In the genomic region with DNA sequence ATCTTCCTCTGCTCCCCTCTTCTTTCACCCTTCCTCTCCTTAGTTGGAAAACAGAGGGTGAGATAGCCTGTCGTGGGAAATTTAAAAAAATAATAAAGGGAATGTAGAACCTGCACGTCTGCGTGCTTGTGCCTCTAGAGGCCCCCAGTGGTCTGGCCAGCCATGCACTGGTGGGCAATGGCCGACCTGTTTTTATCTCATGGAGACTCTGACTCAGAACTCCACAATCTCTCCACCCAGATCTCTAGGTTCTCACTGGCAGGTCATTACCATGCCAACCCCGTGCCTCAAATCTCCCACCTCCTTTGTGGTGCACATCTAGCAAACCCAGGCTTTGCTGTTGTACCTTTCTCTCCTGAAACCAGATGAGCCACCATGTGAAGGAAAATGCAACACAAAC, we compare ENCODE assay signal across 9 mouse cellular contexts. TPM values are rescaled to one million over a fixed set of nuclear protein-coding genes. Genes with fewer than 3 reads are reported as not detected.
DNase-seq lines count a peak whose midpoint lies in the region; ATAC-seq lines count a peak whose summit lies in the region.
"Had no signal": no experiment of that assay in that cellular context is flagged by ENCODE, and none has a peak within 500 bp of the region (broad histone marks: within the 10 kb centered on the region; RNA-seq: fewer than 3 reads in every experiment).

No protein-coding gene starts in this region.

- H3K27ac ChIP-seq in heart, embryonic 10.5 days = no peak overlapping the region
- H3K27ac ChIP-seq in lung, embryonic 15.5 days = no peak overlapping the region
- H3K27ac ChIP-seq in hindbrain, embryonic 16.5 days (ENCODE audit: low read depth, low read length) = no peak overlapping the region

- peak overlapping the region; percentile 34; the same call in 1 of the 2 replicates for H3K4me2 ChIP-seq in lung, embryonic 15.5 days
- H3K4me2 ChIP-seq in hindbrain, embryonic 16.5 days (ENCODE audit: low read length) = peak overlapping the region; percentile 29; the same call in 1 of the 2 replicates

- H3K36me3 ChIP-seq in heart, embryonic 10.5 days = no peaks in the 10 kb centered on the region
- no peaks in the 10 kb centered on the region for H3K36me3 ChIP-seq in lung, embryonic 15.5 days
- no peaks in the 10 kb centered on the region for H3K36me3 ChIP-seq in hindbrain, embryonic 16.5 days (ENCODE audit: control insufficient read depth, insufficient read depth, low read length)
- H3K36me3 ChIP-seq in splenic B cell, adult 2 months (ENCODE audit: control insufficient read depth, insufficient read depth, low read length, poor library complexity, severe bottlenecking) = no peaks in the 10 kb centered on the region

- ATAC-seq in lung, embryonic 15.5 days (ENCODE audit: borderline replicate concordance, extremely low read depth, low FRiP score, low TSS enrichment) = no peak
- no peak for ATAC-seq in hindbrain, embryonic 16.5 days

- H3K4me1 ChIP-seq in heart, embryonic 10.5 days = no peaks in the 10 kb centered on the region
- H3K4me1 ChIP-seq in lung, embryonic 15.5 days = no peaks in the 10 kb centered on the region
- H3K4me1 ChIP-seq in hindbrain, embryonic 16.5 days (ENCODE audit: control insufficient read depth, insufficient read depth, low read depth, low read length) = no peaks in the 10 kb centered on the region

- no peaks in the 10 kb centered on the region for H3K27me3 ChIP-seq in heart, embryonic 10.5 days (ENCODE audit: insufficient read depth, poor library complexity, severe bottlenecking)
- H3K27me3 ChIP-seq in lung, embryonic 15.5 days = no peaks in the 10 kb centered on the region
- H3K27me3 ChIP-seq in hindbrain, embryonic 16.5 days (replicated peaks; ENCODE audit: control insufficient read depth, insufficient read depth, low read length) = no peaks in the 10 kb centered on the region
- no peaks in the 10 kb centered on the region for H3K27me3 ChIP-seq in splenic B cell, adult 2 months (ENCODE audit: control insufficient read depth, insufficient read depth, low read length, poor library complexity, severe bottlenecking)

- no peaks in the 10 kb centered on the region for H3K9me3 ChIP-seq in heart, embryonic 10.5 days
- no peaks in the 10 kb centered on the region for H3K9me3 ChIP-seq in lung, embryonic 15.5 days
- no peaks in the 10 kb centered on the region for H3K9me3 ChIP-seq in hindbrain, embryonic 16.5 days (ENCODE audit: control insufficient read depth, low read length)

- H3K9ac ChIP-seq in lung, embryonic 15.5 days = no peak overlapping the region
- H3K9ac ChIP-seq in hindbrain, embryonic 16.5 days (ENCODE audit: low read depth, low read length) = no peak overlapping the region

- DNase-seq in heart, embryonic 10.5 days (ENCODE audit: low spot score) = no peak
- DNase-seq in heart, adult 18-20 months = no peak
- no peak for DNase-seq in lung, postnatal 4 days
- DNase-seq in splenic B cell, adult 2 months (ENCODE audit: low read depth, low spot score) = peak; percentile 19
- no peak for DNase-seq in urinary bladder, postnatal 10 days (ENCODE audit: low spot score)
- no peak for DNase-seq in Muller cell, postnatal 12 days (ENCODE audit: inconsistent ontology term)
- DNase-seq: gastrocnemius, postnatal 25 days had no signal

- H3K4me3 ChIP-seq in heart, embryonic 10.5 days = peak overlapping the region; percentile 40
- H3K4me3 ChIP-seq in lung, embryonic 15.5 days = no peak overlapping the region
- no peak overlapping the region for H3K4me3 ChIP-seq in hindbrain, embryonic 16.5 days (ENCODE audit: low read length)

- 10% methylated on average over 5 of the region's 5 CpGs for WGBS in heart, embryonic 10.5 days
- 23% methylated on average over 5 of the region's 5 CpGs for WGBS in lung, embryonic 15.5 days
- WGBS in hindbrain, embryonic 16.5 days = 25% methylated on average over 5 of the region's 5 CpGs

RNA-seq across cellular contexts. Expression of gene Oscar, which starts 21.3 kb away (rescaled TPM):
- polyA plus RNA-seq in heart, embryonic 10.5 days (2016; fragmentation: Nextera tagmentation; extraction: Ambion mirVana) = 0.16 and 0.27 TPM in 2 replicates
- not detected for total RNA-seq in heart, adult 18-20 months (2021)
- 0.10 TPM in 1 of 2 replicates, not detected in the other for polyA plus RNA-seq in lung, embryonic 15.5 days (2015; fragmentation: Nextera tagmentation; extraction: Ambion mirVana)
- 0.64 and 0.73 TPM in 2 replicates for polyA plus RNA-seq in hindbrain, embryonic 16.5 days (2015; fragmentation: Nextera tagmentation; extraction: Ambion mirVana)

RNA-seq across cellular contexts. Expression of gene Ndufa3, which starts 22.5 kb away (rescaled TPM):
- 486 and 602 TPM in 2 replicates for polyA plus RNA-seq in heart, embryonic 10.5 days (2016; fragmentation: Nextera tagmentation; extraction: Ambion mirVana)
- 1,000 to 10,000 TPM; 1,902 to 1,920 TPM for total RNA-seq in heart, adult 18-20 months (2021)
- 479 and 491 TPM in 2 replicates for polyA plus RNA-seq in lung, embryonic 15.5 days (2015; fragmentation: Nextera tagmentation; extraction: Ambion mirVana)
- polyA plus RNA-seq in hindbrain, embryonic 16.5 days (2015; fragmentation: Nextera tagmentation; extraction: Ambion mirVana) = 461 and 526 TPM in 2 replicates

RNA-seq across cellular contexts. Expression of gene Tfpt, which starts 35.0 kb away (rescaled TPM):
- 19.4 and 34.5 TPM in 2 replicates for polyA plus RNA-seq in heart, embryonic 10.5 days (2016; fragmentation: Nextera tagmentation; extraction: Ambion mirVana)
- 10 to 100 TPM; 18.2 to 18.9 TPM for total RNA-seq in heart, adult 18-20 months (2021)
- 27.6 and 29.5 TPM in 2 replicates for polyA plus RNA-seq in lung, embryonic 15.5 days (2015; fragmentation: Nextera tagmentation; extraction: Ambion mirVana)
- 36.3 and 39.6 TPM in 2 replicates for polyA plus RNA-seq in hindbrain, embryonic 16.5 days (2015; fragmentation: Nextera tagmentation; extraction: Ambion mirVana)

RNA-seq across cellular contexts. Expression of gene Prpf31, which starts 35.1 kb away (rescaled TPM):
- polyA plus RNA-seq in heart, embryonic 10.5 days (2016; fragmentation: Nextera tagmentation; extraction: Ambion mirVana) = 90.1 and 121 TPM in 2 replicates
- total RNA-seq in heart, adult 18-20 months (2021) = 10 to 100 TPM; 22.4 to 26.0 TPM
- 104 and 105 TPM in 2 replicates for polyA plus RNA-seq in lung, embryonic 15.5 days (2015; fragmentation: Nextera tagmentation; extraction: Ambion mirVana)
- polyA plus RNA-seq in hindbrain, embryonic 16.5 days (2015; fragmentation: Nextera tagmentation; extraction: Ambion mirVana) = 84.2 and 88.8 TPM in 2 replicates

RNA-seq across cellular contexts. Expression of gene Cnot3, which starts 50.4 kb away (rescaled TPM):
- polyA plus RNA-seq in heart, embryonic 10.5 days (2016; fragmentation: Nextera tagmentation; extraction: Ambion mirVana) = 40.7 and 56.4 TPM in 2 replicates
- 10 to 100 TPM; 17.8 to 23.0 TPM for total RNA-seq in heart, adult 18-20 months (2021)
- polyA plus RNA-seq in lung, embryonic 15.5 days (2015; fragmentation: Nextera tagmentation; extraction: Ambion mirVana) = 51.4 TPM in 2 replicates
- 30.0 and 43.1 TPM in 2 replicates for polyA plus RNA-seq in hindbrain, embryonic 16.5 days (2015; fragmentation: Nextera tagmentation; extraction: Ambion mirVana)
